Mouse (Mus musculus) E14TG2a.4 (cell line): ENCODE measurements around the gene 1700028P14Rik.

Experiments
- H3K27me3 ChIP-seq: 2 replicates; pipeline ENCODE4 v1.6.1; 2014; ENCODE audit warnings: low read length, control low read depth; ENCODE audit not compliant: insufficient read depth
- H3K36me3 ChIP-seq: 2 replicates; pipeline ENCODE4 v1.6.1; 2014; ENCODE audit warnings: low read length, control low read depth; ENCODE audit not compliant: insufficient read depth
- H3K4me1 ChIP-seq: replicated peaks from 2 replicates; pipeline ENCODE4 v1.6.1; 2014; ENCODE audit warnings: low read depth, low read length, control low read depth
- H3K4me3 ChIP-seq: replicated peaks from 2 replicates; pipeline ENCODE4 v1.5.1; 2014; ENCODE audit warnings: mild to moderate bottlenecking, low read length
- H3K9me3 ChIP-seq: 2 replicates; pipeline ENCODE4 v1.6.1; 2014; ENCODE audit warnings: low read length, control low read depth
- CTCF ChIP-seq: conservative IDR thresholded peaks from 2 replicates; pipeline ENCODE4 v1.5.1; 2014; ENCODE audit warnings: low read length
- NANOG ChIP-seq: IDR thresholded peaks from 2 replicates; pipeline ENCODE4 v1.6.1; 2014; ENCODE audit warnings: borderline replicate concordance, low read length, mixed read lengths
- POU5F1 ChIP-seq: IDR thresholded peaks from 2 replicates; pipeline ENCODE4 v1.6.1; 2014; ENCODE audit warnings: low read length, borderline replicate concordance

The 1700028P14Rik gene

DNA sequence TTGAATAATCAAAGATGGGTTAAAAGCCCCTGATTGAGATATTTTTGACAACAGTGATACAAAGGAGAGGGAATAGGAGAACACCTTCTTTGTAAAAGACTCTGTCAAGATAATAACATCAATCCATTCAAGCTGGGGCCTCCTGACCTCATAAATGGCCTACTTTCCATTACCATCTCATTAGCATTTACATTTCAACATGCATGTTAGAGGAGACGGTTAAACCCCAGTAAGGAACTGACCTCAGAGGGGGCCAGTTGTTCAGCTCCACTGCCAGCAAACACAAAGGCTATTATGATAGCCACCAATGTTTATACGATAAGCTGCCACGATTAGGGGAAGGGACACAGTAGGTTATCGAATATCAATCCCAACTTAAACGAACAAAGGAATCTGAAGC lies 15.8 kb downstream of the 1700028P14Rik start:
- Histone ChIP-seq H3K27me3 (no peaks in the 10 kb centered on the region), H3K9me3 (peaks cover 6% of the 10 kb centered on the region; the same call in 1 of the 2 replicates), H3K4me3 (no peak overlapping the region), H3K4me1 (0 out of 2 replicates have a peak, but pooled peaks cover 4% of the 10 kb centered on the region), H3K36me3 (no peaks in the 10 kb centered on the region)
- no peak for TF ChIP-seq POU5F1
- TF ChIP-seq CTCF, result no peak
- no peak for TF ChIP-seq NANOG

DNA sequence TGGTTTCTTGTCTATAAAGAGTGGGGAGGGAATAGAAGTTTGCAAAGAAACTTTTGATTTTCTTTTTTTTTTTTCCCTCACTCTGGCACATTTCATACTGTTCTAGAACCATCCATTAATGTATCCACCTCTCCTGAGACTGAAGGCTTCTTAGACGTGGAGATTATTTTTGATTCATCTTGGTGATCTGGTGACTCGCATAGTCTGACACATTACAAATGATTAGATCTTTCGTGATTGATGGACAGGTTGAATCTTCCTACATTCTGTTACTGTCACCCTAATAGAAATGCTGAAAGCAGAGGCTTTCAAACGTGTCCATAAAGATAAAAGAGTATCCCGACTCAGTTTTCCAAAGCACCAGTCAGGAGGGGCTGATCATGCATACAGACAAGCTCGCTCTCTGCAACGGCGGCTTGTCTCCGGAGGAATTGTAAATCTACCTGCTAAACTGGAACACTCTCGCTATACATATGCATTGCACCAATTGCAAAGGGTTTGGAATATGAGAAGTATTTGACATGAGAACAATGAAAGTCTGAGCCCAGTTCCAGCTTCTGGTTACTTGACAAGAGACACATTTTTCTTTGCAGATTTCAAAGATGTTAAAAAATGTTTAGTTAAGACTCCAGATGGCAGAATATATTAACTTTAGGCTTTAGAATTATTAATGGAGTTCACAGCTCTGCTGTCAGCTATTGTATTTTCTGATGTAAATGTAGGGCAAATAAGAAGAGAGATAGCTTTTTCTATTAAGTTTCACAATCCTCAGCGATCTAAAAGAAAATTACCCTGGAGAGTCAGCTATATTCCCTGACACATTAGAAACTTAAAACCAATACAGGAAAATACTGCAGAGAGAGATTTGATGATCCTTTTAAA lies 20.8 kb downstream of the 1700028P14Rik start:
- H3K9me3 ChIP-seq, result peaks cover 7% of the 10 kb centered on the region; the same call in 1 of the 2 replicates
- H3K4me3 ChIP-seq, result no peak overlapping the region
- H3K4me1 ChIP-seq, result 0 out of 2 replicates have a peak, but pooled peaks cover 4% of the 10 kb centered on the region
- no peaks in the 10 kb centered on the region for H3K36me3 ChIP-seq
- TF ChIP-seq CTCF (no peak), POU5F1 (no peak), NANOG (no peak)
- H3K27me3 ChIP-seq, result no peaks in the 10 kb centered on the region

DNA sequence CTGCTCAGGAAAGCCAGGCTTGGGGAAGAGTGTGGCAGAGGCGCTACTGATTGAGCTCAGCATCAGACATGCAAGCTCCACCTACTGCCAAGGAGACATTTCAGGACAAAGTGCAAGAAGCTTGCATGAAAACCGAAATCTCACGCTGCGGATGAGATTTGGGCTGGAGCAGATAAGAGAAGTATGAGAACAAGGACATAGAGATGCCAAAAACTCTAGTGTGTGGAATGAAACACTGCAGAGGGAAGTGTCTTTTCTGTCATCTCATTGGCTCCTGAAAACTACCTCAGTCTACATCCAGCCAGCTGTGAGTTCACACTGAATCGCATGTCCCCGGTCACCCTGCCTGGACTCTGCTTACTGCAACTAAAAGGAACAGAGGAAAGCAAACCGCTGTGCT lies 38.3 kb downstream of the 1700028P14Rik start:
- H3K4me1 ChIP-seq, result no peaks in the 10 kb centered on the region
- H3K9me3 ChIP-seq, result no peaks in the 10 kb centered on the region
- TF ChIP-seq NANOG, result no peak
- no peak for TF ChIP-seq CTCF
- TF ChIP-seq POU5F1, result no peak
- H3K4me3 ChIP-seq, result no peak overlapping the region
- H3K27me3 ChIP-seq, result no peaks in the 10 kb centered on the region
- no peaks in the 10 kb centered on the region for H3K36me3 ChIP-seq

DNA sequence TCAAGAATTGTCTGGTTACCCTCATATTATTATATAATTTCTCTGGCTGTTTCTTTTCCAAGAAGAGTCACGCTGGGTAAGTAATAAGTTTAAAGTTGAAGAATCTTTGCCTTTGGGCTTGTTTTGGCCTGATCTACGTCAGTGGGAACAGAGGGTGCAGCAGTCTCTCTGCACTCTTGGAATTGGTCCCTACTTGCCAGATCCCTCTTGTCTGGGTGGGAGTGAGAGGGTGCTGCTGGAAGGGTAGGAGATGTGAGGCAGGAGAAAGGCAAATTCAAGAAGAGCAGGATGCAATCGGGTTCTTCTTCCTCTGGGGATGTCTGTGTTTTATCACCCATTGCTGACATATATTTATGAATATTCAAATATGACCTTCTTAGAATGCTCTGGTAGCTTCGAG lies 42.9 kb downstream of the 1700028P14Rik start:
- Histone ChIP-seq H3K36me3 (no peaks in the 10 kb centered on the region), H3K9me3 (no peaks in the 10 kb centered on the region), H3K27me3 (no peaks in the 10 kb centered on the region), H3K4me3 (no peak overlapping the region), H3K4me1 (no peaks in the 10 kb centered on the region)
- TF ChIP-seq NANOG (no peak), POU5F1 (no peak), CTCF (no peak)

DNA sequence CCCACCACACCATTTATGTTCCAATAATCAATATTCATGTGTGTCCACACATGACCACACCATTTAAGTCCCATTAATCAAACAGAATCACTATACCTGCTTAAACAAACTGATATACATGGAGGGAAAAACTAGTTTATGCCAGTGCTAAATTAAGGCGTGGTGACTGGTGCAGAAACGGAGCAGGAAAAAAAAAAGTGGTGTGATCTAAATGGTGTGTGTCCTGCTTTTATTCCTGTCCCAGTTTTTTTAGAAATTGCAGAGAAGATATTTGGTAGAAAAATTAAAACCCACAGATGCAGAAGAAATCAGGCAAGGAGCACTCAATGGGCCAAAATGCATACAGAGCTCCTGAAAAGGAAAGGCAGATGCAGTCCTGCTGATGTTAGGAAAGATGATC lies 44.7 kb downstream of the 1700028P14Rik start:
- no peaks in the 10 kb centered on the region for H3K36me3 ChIP-seq
- TF ChIP-seq CTCF (no peak), NANOG (no peak), POU5F1 (no peak)
- no peaks in the 10 kb centered on the region for H3K27me3 ChIP-seq
- no peaks in the 10 kb centered on the region for H3K9me3 ChIP-seq
- H3K4me1 ChIP-seq, result no peaks in the 10 kb centered on the region
- H3K4me3 ChIP-seq, result no peak overlapping the region

DNA sequence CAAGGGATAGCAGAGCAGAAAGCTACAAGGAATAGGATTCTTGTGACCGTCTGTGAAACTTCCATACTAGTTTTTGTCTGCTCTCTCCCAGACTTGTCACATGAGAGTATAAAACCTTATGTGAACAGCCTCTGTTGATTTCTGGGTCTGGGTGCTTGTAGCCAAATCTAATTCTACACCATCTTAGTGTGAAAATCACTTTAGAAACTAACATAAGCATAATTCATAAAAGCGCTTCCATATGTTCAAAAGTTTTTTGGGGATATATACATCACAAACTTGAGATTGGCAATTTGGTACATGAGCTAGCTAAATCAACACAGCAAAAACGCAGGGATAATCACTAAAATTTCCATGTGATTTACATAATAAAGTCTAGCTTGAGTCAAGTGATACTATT lies 57.7 kb downstream of the 1700028P14Rik start:
- Histone ChIP-seq H3K4me1 (peaks cover 2% of the 10 kb centered on the region), H3K27me3 (no peaks in the 10 kb centered on the region), H3K36me3 (no peaks in the 10 kb centered on the region), H3K4me3 (no peak overlapping the region), H3K9me3 (no peaks in the 10 kb centered on the region)
- TF ChIP-seq CTCF (no peak), NANOG (no peak), POU5F1 (no peak)

DNA sequence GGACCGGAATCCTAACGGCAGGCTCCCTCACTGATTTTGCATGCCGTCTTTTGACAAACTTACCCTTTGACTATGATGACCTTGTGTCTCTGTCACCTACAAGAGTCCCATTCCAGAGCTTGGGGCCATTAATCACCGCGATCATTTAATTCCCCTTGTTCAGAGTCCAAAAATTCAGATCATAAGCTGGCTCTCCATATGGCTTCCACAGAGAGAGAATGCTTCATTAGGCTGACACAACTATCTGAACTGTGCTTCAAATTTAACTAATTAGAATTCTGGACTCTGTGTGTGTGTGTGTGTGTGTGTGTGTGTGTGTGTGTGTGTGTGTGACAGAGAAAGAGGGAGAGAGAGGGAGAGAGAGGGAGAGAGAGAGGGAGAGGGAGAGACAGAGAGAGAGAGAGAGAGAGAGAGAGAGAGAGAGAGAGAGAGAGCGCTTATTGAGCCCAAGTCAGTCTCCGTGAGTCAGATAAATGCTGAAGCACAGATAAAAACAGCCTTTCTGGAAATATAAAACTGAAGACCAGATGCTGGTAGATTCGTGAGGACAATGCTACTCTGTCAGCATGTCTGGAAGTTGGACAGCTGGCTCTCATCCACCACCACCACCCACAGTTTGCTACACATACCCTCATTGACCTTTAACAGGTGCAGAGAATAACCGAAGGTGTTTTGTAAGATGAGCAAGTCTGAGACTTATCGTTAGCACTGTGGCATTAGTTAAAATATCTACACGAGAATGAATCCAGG lies 73.8 kb downstream of the 1700028P14Rik start:
- Histone ChIP-seq H3K4me1 (no peaks in the 10 kb centered on the region), H3K27me3 (no peaks in the 10 kb centered on the region), H3K36me3 (no peaks in the 10 kb centered on the region), H3K9me3 (no peaks in the 10 kb centered on the region), H3K4me3 (no peak overlapping the region)
- no peak for TF ChIP-seq POU5F1
- no peak for TF ChIP-seq NANOG
- TF ChIP-seq CTCF, result no peak

DNA sequence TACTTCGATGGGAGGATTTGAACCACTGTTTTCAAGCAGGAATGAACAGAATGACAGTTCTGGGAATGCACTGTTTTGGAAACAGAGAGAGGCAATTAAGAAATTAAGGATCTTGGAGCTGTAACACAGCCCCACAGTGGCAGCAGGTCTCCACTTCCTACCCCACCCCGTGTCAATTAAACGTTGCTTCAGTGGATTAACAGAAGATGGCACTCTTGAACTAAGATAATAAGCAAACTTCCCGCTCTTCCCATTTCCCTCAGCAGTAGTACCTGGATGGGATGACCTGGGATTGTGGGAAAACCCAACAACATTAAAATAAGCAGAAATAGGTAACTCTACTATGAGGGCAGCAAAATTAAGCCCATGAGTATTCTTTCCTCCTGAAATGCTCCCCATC lies 75.9 kb downstream of the 1700028P14Rik start:
- Histone ChIP-seq H3K4me3 (no peak overlapping the region), H3K27me3 (no peaks in the 10 kb centered on the region), H3K36me3 (no peaks in the 10 kb centered on the region), H3K4me1 (no peaks in the 10 kb centered on the region), H3K9me3 (no peaks in the 10 kb centered on the region)
- TF ChIP-seq CTCF, result no peak
- TF ChIP-seq POU5F1, result no peak
- no peak for TF ChIP-seq NANOG
